Mouse (Mus musculus): Measurements from ENCODE around the gene Nrcam.

DNA sequence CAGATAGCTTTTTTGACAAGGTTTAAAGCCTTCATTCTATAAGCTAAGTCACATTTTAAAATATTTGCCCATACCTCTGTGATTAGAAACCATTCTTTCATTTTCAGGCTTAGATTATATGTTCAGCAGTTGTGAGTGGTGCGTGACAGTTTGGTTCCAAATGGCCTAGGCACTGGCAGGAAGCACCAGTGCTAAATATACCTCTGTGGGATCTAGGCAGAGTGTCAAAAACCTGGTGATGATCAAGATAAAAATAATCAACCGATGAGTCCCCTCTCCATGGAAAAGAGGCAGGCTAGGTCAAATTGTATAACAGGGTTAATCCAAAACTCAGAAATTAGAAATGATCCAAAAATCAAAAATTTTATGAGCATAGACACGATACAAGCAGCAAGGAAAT lies 82.3 kb downstream of the Nrcam start:
- TF ChIP-seq GATA1 (IDR thresholded peaks at IDR 0.05; ENCODE audit: low read length) (no peak), TAL1 (IDR thresholded peaks at IDR 0.05; ENCODE audit: low read length) (no peak)

Data from erythroblast, embryonic 14.5 days (primary cell).